Mouse (Mus musculus) limb, embryonic 14.5 days (tissue): ENCODE results near the gene B4galnt3. TPM values are rescaled to one million over a fixed set of nuclear protein-coding genes. Genes with fewer than 3 reads are reported as not detected.

ENCODE experiments used
- ATAC-seq: fragments of 200-750 bp; cut with Nextera tagmentation; 2 replicates; pipeline ENCODE4 v1.8.0; 2017; ENCODE audit warnings: low read depth, moderate number of reproducible peaks, moderate TSS enrichment; ENCODE audit not compliant: low FRiP score
- DNase-seq: peaks from one replicate; pipeline ENCODE4 v3.0.0-alpha.2; 2015; ENCODE audit warnings: low spot score
- H3K27ac ChIP-seq: fragments of 300-500 bp; sonication (generic); replicated peaks from 2 replicates; pipeline ENCODE4 v1.5.1; 2014; ENCODE audit warnings: low read depth, mild to moderate bottlenecking, low read length, moderate library complexity, mixed read lengths
- H3K27me3 ChIP-seq: fragments of 300-500 bp; sonication (generic); 2 replicates; pipeline ENCODE4 v1.6.1; 2014; ENCODE audit warnings: low read length, mixed read lengths; ENCODE audit not compliant: control insufficient read depth, insufficient read depth
- H3K36me3 ChIP-seq: fragments of 300-500 bp; sonication (generic); 2 replicates; pipeline ENCODE4 v1.6.1; 2014; ENCODE audit warnings: mild to moderate bottlenecking, low read length, moderate library complexity, mixed read lengths; ENCODE audit not compliant: control insufficient read depth, insufficient read depth
- H3K4me1 ChIP-seq: fragments of 300-500 bp; sonication (generic); 2 replicates; pipeline ENCODE4 v1.6.1; 2014; ENCODE audit warnings: antibody characterized with exemption, low read length, mixed read lengths; ENCODE audit not compliant: control insufficient read depth, insufficient read depth
- H3K4me2 ChIP-seq: fragments of 300-500 bp; sonication (generic); replicated peaks from 2 replicates; pipeline ENCODE4 v1.6.1; 2014; ENCODE audit warnings: low read depth, mild to moderate bottlenecking, low read length, moderate library complexity; ENCODE audit not compliant: severe bottlenecking
- H3K4me3 ChIP-seq: fragments of 300-500 bp; sonication (generic); replicated peaks from 2 replicates; pipeline ENCODE4 v1.5.1; 2014; ENCODE audit warnings: low read length
- H3K9ac ChIP-seq: fragments of 300-500 bp; sonication (generic); 2 replicates; pipeline ENCODE4 v1.6.1; 2014; ENCODE audit warnings: mild to moderate bottlenecking, low read depth, low read length, moderate library complexity; ENCODE audit not compliant: severe bottlenecking
- H3K9me3 ChIP-seq: fragments of 300-500 bp; sonication (generic); 2 replicates; pipeline ENCODE4 v1.6.1; 2016; ENCODE audit warnings: low read length; ENCODE audit not compliant: control insufficient read depth
- POLR2A ChIP-seq: fragments of 200-500 bp; IDR thresholded peaks from 2 replicates; pipeline ENCODE4 v1.8.0; 2012; ENCODE audit warnings: inconsistent platforms, mild to moderate bottlenecking, moderate library complexity, borderline replicate concordance; ENCODE audit not compliant: insufficient read depth, insufficient read length; ENCODE audit errors: extremely low read depth
- WGBS: fragments of 180-500 bp; shearing (Covaris S2); extraction: QIAGEN DNeasy Blood & Tissue Kit; methylation state at CpG from one replicate; pipeline ENCODE4 v1.1.7; 2014; 5-methylcytosine and 5-hydroxymethylcytosine counted together
- polyA plus RNA-seq, 2 experiments: library from polyadenylated mRNA; depleted of rRNA in 1 of 2; stranded (reverse) in 1 of 2; unstranded in 1 of 2; fragments of >200 nt; fragmentation: Nextera tagmentation in 1 of 2; extraction: Ambion mirVana in 1 of 2; gene quantifications; 2 replicates each; pipeline versions ENCODE4 v1.2.1 to v1.2.3; 2012 to 2014

B4galnt3 gene
- polyA plus RNA-seq, 2 experiments, result 0.37 to 3.7 TPM

DNA sequence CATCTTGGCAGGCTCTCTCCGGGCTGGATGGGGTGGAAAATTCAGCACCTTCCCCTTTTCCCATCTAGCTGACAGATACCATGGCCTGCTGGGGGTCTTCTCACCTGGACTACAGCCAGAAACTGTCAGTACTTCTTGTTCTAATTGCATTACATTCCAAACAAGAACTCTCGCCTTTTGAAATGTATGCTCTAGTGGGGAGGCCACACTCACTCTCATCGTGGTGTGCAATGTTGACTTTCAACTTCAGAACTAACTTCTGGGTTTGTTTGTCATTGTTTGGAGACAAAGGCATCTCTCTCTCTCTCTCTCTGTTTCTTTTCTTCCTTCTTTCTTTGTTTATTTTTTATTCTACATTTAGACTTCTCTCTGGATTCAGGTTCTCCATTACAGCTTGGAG is 107.8 kb downstream of the B4galnt3 start:
- Histone ChIP-seq H3K9me3 (no peaks in the 10 kb centered on the region), H3K27ac (no peak overlapping the region), H3K4me1 (peaks cover 13% of the 10 kb centered on the region), H3K4me3 (no peak overlapping the region), H3K9ac (no peak overlapping the region), H3K4me2 (no peak overlapping the region), H3K27me3 (no peaks in the 10 kb centered on the region), H3K36me3 (no peaks in the 10 kb centered on the region)
- DNase-seq (no peak), ATAC-seq (no peak)
- WGBS, result 51% methylated on average over 3 of the region's 3 CpGs
- no peak for TF ChIP-seq POLR2A

DNA sequence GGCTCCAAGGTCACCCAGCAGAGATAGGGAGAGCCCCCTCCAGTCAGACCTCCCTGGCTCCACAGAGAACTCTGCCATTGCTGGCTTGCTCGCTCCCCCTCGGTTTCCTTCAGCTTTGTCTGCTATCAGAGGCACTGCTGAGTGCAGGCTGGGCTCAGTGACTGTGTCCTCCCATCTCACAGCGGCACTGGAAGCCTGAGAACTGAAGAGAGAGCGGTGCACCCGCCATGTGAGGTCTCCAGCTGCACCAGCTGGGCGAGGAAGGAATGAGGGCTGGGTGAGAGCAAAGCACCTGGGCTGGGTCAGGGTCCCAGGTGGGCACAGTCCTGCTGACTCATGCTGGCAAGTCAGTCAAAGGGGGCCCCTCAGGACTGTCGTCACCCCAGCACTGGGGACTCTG is 108.6 kb downstream of the B4galnt3 start:
- peaks cover 13% of the 10 kb centered on the region for H3K4me1 ChIP-seq
- H3K9me3 ChIP-seq, result no peaks in the 10 kb centered on the region
- no peak for DNase-seq
- TF ChIP-seq POLR2A, result no peak
- H3K36me3 ChIP-seq, result no peaks in the 10 kb centered on the region
- H3K9ac ChIP-seq, result no peak overlapping the region
- H3K4me3 ChIP-seq, result no peak overlapping the region
- H3K4me2 ChIP-seq, result no peak overlapping the region
- no peaks in the 10 kb centered on the region for H3K27me3 ChIP-seq
- no peak for ATAC-seq
- H3K27ac ChIP-seq, result no peak overlapping the region
- 52% methylated on average over 7 of the region's 7 CpGs for WGBS

DNA sequence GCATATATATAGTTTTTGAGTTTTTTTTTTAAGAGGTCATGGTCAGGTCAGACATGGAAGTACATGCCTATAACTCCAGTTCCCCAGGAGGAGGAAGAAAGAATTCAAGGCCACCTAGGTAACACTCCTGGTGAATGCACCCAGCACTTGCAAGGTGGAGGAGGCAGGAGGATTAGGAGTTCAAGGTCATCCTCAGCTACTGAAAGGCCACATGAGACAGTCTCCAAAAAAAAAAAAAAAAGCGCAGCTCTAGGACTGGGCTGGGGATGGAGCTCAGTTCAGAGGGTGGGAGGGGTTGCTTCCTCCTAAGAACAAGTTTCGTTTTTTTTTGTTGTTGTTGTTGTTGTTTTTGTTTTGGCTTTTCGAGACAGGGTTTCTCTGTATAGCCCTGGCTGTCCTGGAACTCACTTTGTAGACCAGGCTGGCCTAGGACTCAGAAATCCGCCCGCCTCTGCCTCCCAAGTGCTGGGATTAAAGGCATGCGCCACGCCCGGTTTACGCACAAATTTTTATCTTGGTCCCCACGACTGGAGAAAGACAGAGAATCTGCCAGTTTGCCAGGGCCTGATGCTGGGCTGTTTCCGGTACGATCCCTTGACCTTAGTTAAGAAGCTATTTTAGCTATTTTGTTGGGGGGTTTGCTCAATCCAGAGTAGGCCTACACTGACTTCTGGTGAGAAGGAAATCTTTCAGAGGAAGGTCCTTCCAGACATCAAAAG is 109.2 kb downstream of the B4galnt3 start:
- ATAC-seq (no peak), DNase-seq (no peak)
- 89% methylated on average over 10 of the region's 12 CpGs for WGBS
- H3K4me3 ChIP-seq, result no peak overlapping the region
- no peaks in the 10 kb centered on the region for H3K9me3 ChIP-seq
- H3K4me2 ChIP-seq, result no peak overlapping the region
- no peaks in the 10 kb centered on the region for H3K27me3 ChIP-seq
- H3K36me3 ChIP-seq, result no peaks in the 10 kb centered on the region
- H3K4me1 ChIP-seq, result peaks cover 13% of the 10 kb centered on the region
- H3K27ac ChIP-seq, result no peak overlapping the region
- TF ChIP-seq POLR2A, result no peak
- H3K9ac ChIP-seq, result no peak overlapping the region

DNA sequence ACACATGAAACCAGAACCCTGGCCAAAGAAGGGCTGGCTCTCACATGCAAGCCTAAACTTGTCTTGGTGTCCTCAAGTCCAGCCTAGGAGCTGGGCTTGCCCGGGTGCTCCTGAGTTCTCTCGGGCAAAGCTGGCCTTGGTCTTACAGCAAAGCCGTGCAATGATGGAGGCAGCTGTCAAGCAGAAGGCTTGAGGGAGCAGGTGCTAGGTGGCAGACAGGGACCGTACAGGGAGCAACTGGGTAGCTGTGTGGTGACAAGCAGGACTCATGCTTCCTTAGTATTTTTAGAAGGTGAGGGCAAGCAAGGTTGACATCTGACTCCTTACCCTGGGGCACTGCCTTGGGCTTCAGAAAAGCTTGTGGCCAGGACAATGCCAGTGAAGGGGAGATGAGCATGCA is 110.6 kb downstream of the B4galnt3 start:
- TF ChIP-seq POLR2A, result no peak
- no peak overlapping the region for H3K9ac ChIP-seq
- no peaks in the 10 kb centered on the region for H3K27me3 ChIP-seq
- no peak overlapping the region for H3K4me3 ChIP-seq
- WGBS, result 88% methylated on average over 4 of the region's 4 CpGs
- H3K36me3 ChIP-seq, result no peaks in the 10 kb centered on the region
- H3K9me3 ChIP-seq, result no peaks in the 10 kb centered on the region
- DNase-seq, result no peak
- peaks cover 13% of the 10 kb centered on the region for H3K4me1 ChIP-seq
- no peak overlapping the region for H3K4me2 ChIP-seq
- no peak for ATAC-seq
- H3K27ac ChIP-seq, result no peak overlapping the region

DNA sequence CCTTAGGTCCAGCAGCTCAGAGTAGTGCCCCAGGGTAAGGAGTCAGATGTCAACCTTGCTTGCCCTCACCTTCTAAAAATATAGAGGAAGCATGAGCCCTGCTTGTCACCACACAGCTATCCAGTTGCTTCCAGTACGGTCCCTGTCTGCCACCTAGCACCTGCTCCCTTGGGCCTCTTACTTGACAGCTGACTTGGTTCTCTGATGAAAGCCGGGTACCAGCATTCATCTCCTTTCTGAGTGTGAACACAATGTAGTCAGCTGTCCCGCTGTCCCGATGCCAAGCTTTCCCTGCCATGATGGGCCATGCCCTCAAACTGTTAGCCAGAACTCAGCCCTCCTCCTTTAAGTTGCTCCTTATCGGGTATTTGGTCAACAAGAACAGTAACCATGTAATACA is 112.2 kb downstream of the B4galnt3 start:
- TF ChIP-seq POLR2A, result no peak
- Histone ChIP-seq H3K27me3 (no peaks in the 10 kb centered on the region), H3K4me1 (no peaks in the 10 kb centered on the region), H3K4me2 (no peak overlapping the region), H3K9ac (no peak overlapping the region), H3K27ac (no peak overlapping the region), H3K4me3 (no peak overlapping the region), H3K36me3 (no peaks in the 10 kb centered on the region), H3K9me3 (no peaks in the 10 kb centered on the region)
- DNase-seq (no peak), ATAC-seq (no peak)
- 89% methylated on average over 5 of the region's 5 CpGs for WGBS
